8 mouse cellular contexts compared by ENCODE assay signal in genomic region chr9:78378113-78378785, GRCm38 (mm10). TPM values are rescaled to one million over a fixed set of nuclear protein-coding genes. Genes with fewer than 3 reads are reported as not detected.
DNase-seq lines count a peak whose midpoint lies in the region; ATAC-seq lines count a peak whose summit lies in the region.

TSS of gene Ooep (minus strand) at chr9:78378725.

- peaks cover 47% of the 10 kb centered on the region for H3K27me3 ChIP-seq in megakaryocyte, embryonic 14.5 days (replicated peaks)
- peaks cover 53% of the 10 kb centered on the region for H3K27me3 ChIP-seq in liver, embryonic 12.5 days (replicated peaks)
- H3K27me3 ChIP-seq in neural tube, embryonic 13.5 days: 0 out of 2 replicates have a peak, but pooled peaks cover 10% of the 10 kb centered on the region

- H3K27ac ChIP-seq in liver, embryonic 12.5 days: no peak within 1 kb of the TSS
- no peak within 1 kb of the TSS for H3K27ac ChIP-seq in neural tube, embryonic 13.5 days (replicated peaks)

- no peaks in the 10 kb centered on the region for H3K36me3 ChIP-seq in megakaryocyte, embryonic 14.5 days (replicated peaks; ENCODE audit: low read length)
- no peaks in the 10 kb centered on the region for H3K36me3 ChIP-seq in liver, embryonic 12.5 days
- H3K36me3 ChIP-seq in neural tube, embryonic 13.5 days: no peaks in the 10 kb centered on the region

- H3K4me1 ChIP-seq in megakaryocyte, embryonic 14.5 days: peaks cover 8% of the 10 kb centered on the region
- peaks cover 7% of the 10 kb centered on the region; the same call in 1 of the 2 replicates for H3K4me1 ChIP-seq in liver, embryonic 12.5 days
- peaks cover 13% of the 10 kb centered on the region for H3K4me1 ChIP-seq in neural tube, embryonic 13.5 days (replicated peaks)

- DNase-seq in cerebellum, postnatal 14 days: peak; percentile 58 to 70
- DNase-seq in cerebellum, adult 11-12 months: no peak
- DNase-seq in spleen, postnatal 36 days (ENCODE audit: low spot score in 2 of 2): no peak

- 8% methylated on average over 22 of the region's 23 CpGs for WGBS in liver, embryonic 12.5 days (ENCODE audit: insufficient replicate concordance)
- WGBS in neural tube, embryonic 13.5 days: 6% methylated on average over 19 of the region's 23 CpGs

- no peak for ATAC-seq in megakaryocyte, adult 5-6 weeks (ENCODE audit: poor library complexity, severe bottlenecking)
- peak; percentile 75 to 76 for ATAC-seq in hematopoietic stem cell, adult 5-6 weeks (replicated peaks in 1 of 2; ENCODE audit: insufficient read depth in 1 of 2, low FRiP score in 2 of 2, low TSS enrichment in 1 of 2, low read depth in 1 of 2, poor library complexity in 2 of 2, severe bottlenecking in 2 of 2)
- ATAC-seq in liver, embryonic 12.5 days: no peak
- peak; percentile 95 for ATAC-seq in neural tube, embryonic 13.5 days (ENCODE audit: low read depth)

- no peaks in the 10 kb centered on the region for H3K9me3 ChIP-seq in megakaryocyte, embryonic 14.5 days
- H3K9me3 ChIP-seq in liver, embryonic 12.5 days (replicated peaks): no peaks in the 10 kb centered on the region
- H3K9me3 ChIP-seq in neural tube, embryonic 13.5 days: no peaks in the 10 kb centered on the region

- H3K4me2 ChIP-seq in liver, embryonic 12.5 days: peak within 1 kb of the TSS; percentile 52
- H3K4me2 ChIP-seq in neural tube, embryonic 13.5 days: peak within 1 kb of the TSS; percentile 64

- peak within 1 kb of the TSS; percentile 78 for H3K4me3 ChIP-seq in megakaryocyte, embryonic 14.5 days (replicated peaks)
- peak within 1 kb of the TSS; percentile 15 for H3K4me3 ChIP-seq in liver, embryonic 12.5 days
- H3K4me3 ChIP-seq in neural tube, embryonic 13.5 days: peak within 1 kb of the TSS; percentile 37

- H3K9ac ChIP-seq in liver, embryonic 12.5 days: no peak within 1 kb of the TSS
- peak within 1 kb of the TSS; percentile 65 for H3K9ac ChIP-seq in neural tube, embryonic 13.5 days

RNA-seq across cellular contexts. Expression of gene Ooep, which starts in this region (rescaled TPM):
- not detected in 2 replicates for polyA plus RNA-seq in megakaryocyte, embryonic 14.5 days (2012; ENCODE audit: insufficient read depth, low replicate concordance)
- total RNA-seq in megakaryocyte, adult 5-6 weeks (2015): not detected in 2 replicates
- not detected in 2 replicates for total RNA-seq in megakaryocyte, adult 5-6 weeks (2017)
- not detected in 2 replicates for total RNA-seq in hematopoietic stem cell, adult 5-6 weeks (2017)
- 0.13 TPM in 1 of 2 replicates, not detected in the other for polyA plus RNA-seq in liver, embryonic 12.5 days (2016; fragmentation: Nextera tagmentation; extraction: Ambion mirVana)
- 2.6 and 4.6 TPM in 2 replicates for polyA plus RNA-seq in neural tube, embryonic 13.5 days (2015; fragmentation: Nextera tagmentation; extraction: Ambion mirVana)

Comparison
In these comparisons a context has a peak if more than half of its experiments do, and no peak if none do; other contexts are left out.
1. DNase-seq: peak in cerebellum, postnatal 14 days (2 of 2); none in cerebellum, adult 11-12 months (single experiment) and spleen, postnatal 36 days (0 of 2).
2. Peak in ATAC-seq in hematopoietic stem cell, adult 5-6 weeks; RNA of the gene not detected or under 1 TPM.
3. H3K4me3 ChIP-seq: peak in every context shown above with its lines; median percentile 78 in megakaryocyte, embryonic 14.5 days; 37 in neural tube, embryonic 13.5 days; 15 in liver, embryonic 12.5 days.